Mouse (Mus musculus): Measurements from ENCODE around the gene Kif26b. TPM values are rescaled to one million over a fixed set of nuclear protein-coding genes. Genes with fewer than 3 reads are reported as not detected.
A peak's percentile ranks its signal among the peaks of the same experiment; 100 is the strongest.

The Kif26b gene
- polyA plus RNA-seq, 1 experiment from 2014 or later: 2.7 TPM

DNA sequence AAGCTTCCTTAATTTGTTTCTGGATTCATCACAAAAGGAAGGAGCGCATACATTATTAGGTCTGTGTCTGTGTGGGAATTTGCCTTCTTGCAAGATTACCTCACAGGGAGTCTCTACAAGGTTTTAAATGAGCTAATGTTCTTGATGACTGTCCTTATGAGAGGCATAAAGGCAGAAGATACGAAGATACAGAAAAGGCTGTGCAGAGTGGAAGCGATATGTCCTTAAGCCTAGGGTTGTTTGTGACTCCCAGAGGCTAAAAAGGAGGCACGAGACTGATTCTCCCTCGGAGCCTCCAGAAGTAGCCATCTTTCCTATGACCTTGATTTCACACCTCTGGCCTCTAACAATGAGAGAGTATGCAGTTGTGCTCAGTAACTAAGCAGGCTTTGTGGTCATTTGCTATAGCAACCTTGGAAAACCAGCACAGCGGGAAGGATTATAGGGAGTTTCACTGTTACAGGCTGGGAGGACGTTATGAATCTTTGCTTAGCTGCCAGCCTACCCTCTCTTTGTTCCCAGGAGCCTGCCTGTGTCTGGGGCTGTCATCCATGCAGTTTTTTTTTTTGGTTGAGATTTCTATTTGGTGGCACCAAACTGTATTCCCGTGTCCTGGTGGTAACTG, 80.3 kb downstream of the Kif26b start:
- Histone ChIP-seq H3K27ac (ENCODE audit: low read depth, low read length) (no peak overlapping the region), H3K9me3 (replicated peaks; ENCODE audit: control insufficient read depth, low read length) (no peaks in the 10 kb centered on the region), H3K4me3 (ENCODE audit: low read depth, low read length) (no peak overlapping the region), H3K4me2 (ENCODE audit: low read length) (no peak overlapping the region), H3K9ac (ENCODE audit: low read length) (no peak overlapping the region), H3K4me1 (ENCODE audit: control insufficient read depth, insufficient read depth, low read length) (peaks cover 5% of the 10 kb centered on the region; the same call in 1 of the 2 replicates), H3K27me3 (replicated peaks; ENCODE audit: control insufficient read depth, insufficient read depth, low read length) (no peaks in the 10 kb centered on the region), H3K36me3 (ENCODE audit: control insufficient read depth, insufficient read depth, low read length) (no peaks in the 10 kb centered on the region)
- WGBS: 70% methylated on average over 8 of the region's 8 CpGs
- DNase-seq (ENCODE audit: low spot score) (no peak), ATAC-seq (no peak)

- Histone ChIP-seq H3K27me3 (replicated peaks; ENCODE audit: control insufficient read depth, insufficient read depth, low read length) (no peaks in the 10 kb centered on the region), H3K4me1 (ENCODE audit: control insufficient read depth, insufficient read depth, low read length) (peaks cover 5% of the 10 kb centered on the region; the same call in 1 of the 2 replicates), H3K4me2 (ENCODE audit: low read length) (no peak overlapping the region), H3K9me3 (replicated peaks; ENCODE audit: control insufficient read depth, low read length) (no peaks in the 10 kb centered on the region), H3K27ac (ENCODE audit: low read depth, low read length) (no peak overlapping the region), H3K4me3 (ENCODE audit: low read depth, low read length) (no peak overlapping the region), H3K36me3 (ENCODE audit: control insufficient read depth, insufficient read depth, low read length) (no peaks in the 10 kb centered on the region), H3K9ac (ENCODE audit: low read length) (no peak overlapping the region)
- no peak for ATAC-seq
- no peak for DNase-seq (ENCODE audit: low spot score)
- 84% methylated on average over 15 of the region's 15 CpGs for WGBS
Observed at GRCm38 (mm10) chr1:178611512-178611911, 82.6 kb downstream of the Kif26b start.

DNA sequence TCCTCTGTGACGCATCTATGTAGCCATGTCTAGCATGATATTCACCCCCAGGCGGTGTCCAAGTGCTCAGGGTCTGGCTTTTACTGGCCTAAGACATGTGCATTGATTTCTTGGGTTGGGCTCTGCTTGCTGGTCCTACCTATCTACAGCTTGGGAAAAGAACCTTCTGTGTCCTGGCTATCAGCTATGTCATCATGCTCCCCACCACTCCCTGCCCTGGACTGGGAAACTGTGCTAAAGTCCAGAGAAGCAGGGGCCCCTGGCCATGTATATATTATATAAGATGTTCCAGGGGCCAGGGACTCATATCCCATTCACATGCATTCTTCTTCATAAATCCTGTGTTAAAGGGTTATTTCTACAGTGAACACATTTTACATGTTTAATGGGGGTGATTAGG, 92.4 kb downstream of the Kif26b start:
- Histone ChIP-seq H3K4me1 (ENCODE audit: control insufficient read depth, insufficient read depth, low read length) (no peaks in the 10 kb centered on the region), H3K27me3 (replicated peaks; ENCODE audit: control insufficient read depth, insufficient read depth, low read length) (no peaks in the 10 kb centered on the region), H3K36me3 (ENCODE audit: control insufficient read depth, insufficient read depth, low read length) (no peaks in the 10 kb centered on the region), H3K9ac (ENCODE audit: low read length) (no peak overlapping the region), H3K9me3 (replicated peaks; ENCODE audit: control insufficient read depth, low read length) (no peaks in the 10 kb centered on the region), H3K4me3 (ENCODE audit: low read depth, low read length) (no peak overlapping the region), H3K27ac (ENCODE audit: low read depth, low read length) (no peak overlapping the region), H3K4me2 (ENCODE audit: low read length) (no peak overlapping the region)
- WGBS: 87% methylated on average over 2 of the region's 2 CpGs
- ATAC-seq: no peak
- DNase-seq (ENCODE audit: low spot score): no peak

DNA sequence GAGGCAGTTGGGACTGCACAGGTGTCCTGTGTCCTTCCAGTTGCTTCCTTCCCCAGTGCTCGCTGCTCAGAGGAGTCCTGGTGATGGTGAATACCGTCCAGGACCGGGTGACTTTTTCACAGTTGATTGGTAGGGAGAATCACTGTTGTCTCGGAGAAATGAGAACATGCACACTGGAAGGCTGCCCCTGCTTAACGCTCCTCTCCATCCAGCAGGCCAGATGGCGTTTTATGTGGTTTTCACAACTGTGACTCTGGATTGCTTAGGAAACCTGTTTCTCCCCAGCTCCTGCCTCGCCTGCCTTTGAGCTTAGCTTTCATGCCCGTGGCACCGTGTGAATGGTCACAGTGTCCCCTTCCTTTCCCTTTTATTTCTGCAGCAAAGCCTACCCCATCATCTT, 95.0 kb downstream of the Kif26b start:
- Histone ChIP-seq H3K27ac (ENCODE audit: low read depth, low read length) (0 out of 2 replicates have a peak overlapping the region, but pooled peaks have one; percentile 39), H3K27me3 (replicated peaks; ENCODE audit: control insufficient read depth, insufficient read depth, low read length) (no peaks in the 10 kb centered on the region), H3K4me2 (ENCODE audit: low read length) (no peak overlapping the region), H3K4me3 (ENCODE audit: low read depth, low read length) (no peak overlapping the region), H3K4me1 (ENCODE audit: control insufficient read depth, insufficient read depth, low read length) (no peaks in the 10 kb centered on the region; the same call in 1 of the 2 replicates), H3K9ac (ENCODE audit: low read length) (no peak overlapping the region), H3K36me3 (ENCODE audit: control insufficient read depth, insufficient read depth, low read length) (no peaks in the 10 kb centered on the region), H3K9me3 (replicated peaks; ENCODE audit: control insufficient read depth, low read length) (no peaks in the 10 kb centered on the region)
- WGBS: 55% methylated on average over 9 of the region's 9 CpGs
- ATAC-seq (peak; percentile 55; the same call in 1 of the 2 replicates), DNase-seq (ENCODE audit: low spot score) (peak; percentile 58)

GRCm38 (mm10) chr1:178626961-178627381, 98.0 kb downstream of the Kif26b start:
- Histone ChIP-seq H3K9ac (ENCODE audit: low read length) (no peak overlapping the region), H3K27me3 (replicated peaks; ENCODE audit: control insufficient read depth, insufficient read depth, low read length) (no peaks in the 10 kb centered on the region), H3K4me1 (ENCODE audit: control insufficient read depth, insufficient read depth, low read length) (peaks cover 5% of the 10 kb centered on the region; the same call in 1 of the 2 replicates), H3K4me2 (ENCODE audit: low read length) (no peak overlapping the region), H3K36me3 (ENCODE audit: control insufficient read depth, insufficient read depth, low read length) (no peaks in the 10 kb centered on the region), H3K4me3 (ENCODE audit: low read depth, low read length) (no peak overlapping the region), H3K27ac (ENCODE audit: low read depth, low read length) (no peak overlapping the region), H3K9me3 (replicated peaks; ENCODE audit: control insufficient read depth, low read length) (no peaks in the 10 kb centered on the region)
- DNase-seq (ENCODE audit: low spot score) (peak; percentile 31), ATAC-seq (0 out of 2 replicates have a peak, but pooled peaks have one; percentile 37)
- 64% methylated on average over 6 of the region's 6 CpGs for WGBS

DNA sequence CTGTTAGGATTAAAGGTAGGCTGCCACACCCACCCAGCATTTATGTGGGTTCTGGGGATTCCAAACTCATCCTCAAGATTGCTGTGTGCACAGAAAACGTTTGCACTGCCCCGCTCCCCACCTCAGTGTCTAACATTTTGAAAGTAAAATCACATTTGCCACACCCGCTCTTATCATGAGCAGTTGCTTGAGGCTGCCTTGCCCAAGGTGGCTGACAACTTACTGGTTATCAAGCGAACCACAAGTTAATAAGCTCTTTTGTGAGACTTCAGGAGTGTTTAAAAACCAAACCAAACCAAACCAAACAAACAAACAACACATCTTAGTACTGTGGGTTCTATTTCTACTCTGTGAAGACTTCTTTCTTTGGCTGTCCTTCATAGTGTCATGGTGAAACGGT, 101.1 kb downstream of the Kif26b start:
- DNase-seq (ENCODE audit: low spot score) (no peak), ATAC-seq (no peak)
- Histone ChIP-seq H3K4me1 (ENCODE audit: control insufficient read depth, insufficient read depth, low read length) (peaks cover 6% of the 10 kb centered on the region; the same call in 1 of the 2 replicates), H3K27ac (ENCODE audit: low read depth, low read length) (no peak overlapping the region), H3K4me2 (ENCODE audit: low read length) (no peak overlapping the region), H3K9ac (ENCODE audit: low read length) (no peak overlapping the region), H3K27me3 (replicated peaks; ENCODE audit: control insufficient read depth, insufficient read depth, low read length) (no peaks in the 10 kb centered on the region), H3K9me3 (replicated peaks; ENCODE audit: control insufficient read depth, low read length) (no peaks in the 10 kb centered on the region), H3K36me3 (ENCODE audit: control insufficient read depth, insufficient read depth, low read length) (no peaks in the 10 kb centered on the region), H3K4me3 (ENCODE audit: low read depth, low read length) (no peak overlapping the region)
- WGBS: 84% methylated on average over 5 of the region's 5 CpGs

DNA sequence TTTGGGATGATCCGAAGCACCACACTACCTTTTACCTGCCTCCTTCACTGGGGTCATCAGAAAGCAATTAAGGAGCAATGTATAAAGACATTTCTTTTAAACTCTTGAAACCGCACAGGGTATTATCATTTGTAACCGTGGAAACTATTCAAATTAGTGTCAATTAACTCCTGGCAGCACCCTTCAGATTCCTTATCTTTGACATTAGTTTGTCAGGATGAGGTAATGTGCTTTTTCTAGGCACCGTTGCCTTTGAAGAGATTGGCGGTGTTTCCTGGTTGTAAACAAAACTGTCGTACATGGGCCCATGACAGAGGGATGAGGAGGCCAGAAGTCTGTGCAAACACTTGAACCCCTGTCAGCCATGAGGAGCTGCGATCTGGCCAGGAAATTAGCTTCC, 102.9 kb downstream of the Kif26b start:
- no peak overlapping the region for H3K9ac ChIP-seq (ENCODE audit: low read length)
- H3K9me3 ChIP-seq (replicated peaks; ENCODE audit: control insufficient read depth, low read length): no peaks in the 10 kb centered on the region
- ATAC-seq (no peak), DNase-seq (ENCODE audit: low spot score) (no peak)
- H3K27ac ChIP-seq (ENCODE audit: low read depth, low read length): no peak overlapping the region
- WGBS: 37% methylated on average over 7 of the region's 7 CpGs
- no peak overlapping the region for H3K4me3 ChIP-seq (ENCODE audit: low read depth, low read length)
- no peaks in the 10 kb centered on the region for H3K27me3 ChIP-seq (replicated peaks; ENCODE audit: control insufficient read depth, insufficient read depth, low read length)
- no peak overlapping the region for H3K4me2 ChIP-seq (ENCODE audit: low read length)
- H3K4me1 ChIP-seq (ENCODE audit: control insufficient read depth, insufficient read depth, low read length): peaks cover 6% of the 10 kb centered on the region; the same call in 1 of the 2 replicates
- H3K36me3 ChIP-seq (ENCODE audit: control insufficient read depth, insufficient read depth, low read length): no peaks in the 10 kb centered on the region

- Histone ChIP-seq H3K4me2 (ENCODE audit: low read length) (no peak overlapping the region), H3K9ac (ENCODE audit: low read length) (no peak overlapping the region), H3K36me3 (ENCODE audit: control insufficient read depth, insufficient read depth, low read length) (no peaks in the 10 kb centered on the region), H3K27ac (ENCODE audit: low read depth, low read length) (no peak overlapping the region), H3K27me3 (replicated peaks; ENCODE audit: control insufficient read depth, insufficient read depth, low read length) (no peaks in the 10 kb centered on the region), H3K4me1 (ENCODE audit: control insufficient read depth, insufficient read depth, low read length) (peaks cover 6% of the 10 kb centered on the region; the same call in 1 of the 2 replicates), H3K9me3 (replicated peaks; ENCODE audit: control insufficient read depth, low read length) (no peaks in the 10 kb centered on the region), H3K4me3 (ENCODE audit: low read depth, low read length) (no peak overlapping the region)
- DNase-seq (ENCODE audit: low spot score): peak; percentile 16
- peak; percentile 29; the same call in 1 of the 2 replicates for ATAC-seq
- 71% methylated on average over 19 of the region's 19 CpGs for WGBS
Observed at GRCm38 (mm10) chr1:178634359-178635085, 105.6 kb downstream of the Kif26b start.

GRCm38 (mm10) chr1:178635470-178635869, 106.5 kb downstream of the Kif26b start:
- Histone ChIP-seq H3K27ac (ENCODE audit: low read depth, low read length) (no peak overlapping the region), H3K36me3 (ENCODE audit: control insufficient read depth, insufficient read depth, low read length) (no peaks in the 10 kb centered on the region), H3K27me3 (replicated peaks; ENCODE audit: control insufficient read depth, insufficient read depth, low read length) (no peaks in the 10 kb centered on the region), H3K9me3 (replicated peaks; ENCODE audit: control insufficient read depth, low read length) (no peaks in the 10 kb centered on the region), H3K4me2 (ENCODE audit: low read length) (no peak overlapping the region), H3K4me3 (ENCODE audit: low read depth, low read length) (no peak overlapping the region), H3K4me1 (ENCODE audit: control insufficient read depth, insufficient read depth, low read length) (peaks cover 6% of the 10 kb centered on the region; the same call in 1 of the 2 replicates), H3K9ac (ENCODE audit: low read length) (no peak overlapping the region)
- DNase-seq (ENCODE audit: low spot score) (no peak), ATAC-seq (no peak)
- WGBS: 86% methylated on average over 4 of the region's 4 CpGs

Measured in forebrain, embryonic 14.5 days (tissue).